Mouse (Mus musculus): Measurements from ENCODE around the gene Ifnl3. TPM values are rescaled to one million over a fixed set of nuclear protein-coding genes. Genes with fewer than 3 reads are reported as not detected.
"Not testable (repeated sequence)": the region's sequence is repeated elsewhere in the genome, so short reads cannot be mapped to it uniquely, and the experiment has no call there.

Ifnl3 gene
- not detected in 2 replicates for polyA plus RNA-seq (2015; fragmentation: Nextera tagmentation; extraction: Ambion mirVana)

- H3K9me3 ChIP-seq (replicated peaks); H3K4me2 ChIP-seq; H3K4me1 ChIP-seq (replicated peaks); H3K9ac ChIP-seq; H3K27ac ChIP-seq (replicated peaks); ATAC-seq (ENCODE audit: insufficient read depth); H3K4me3 ChIP-seq (replicated peaks); H3K27me3 ChIP-seq; H3K36me3 ChIP-seq (replicated peaks): not testable (repeated sequence)
- WGBS (ENCODE audit: insufficient replicate concordance) = 59% methylated on average over 5 of the region's 6 CpGs
These were observed at the start of gene Ifnl3 for GRCm38 (mm10) chr7:28522536-28522935. TSS of gene Ifnl3 (plus strand) at chr7:28522836.

- Histone ChIP-seq H3K4me1 (replicated peaks) (no peaks in the 10 kb centered on the region), H3K4me2 (no peak overlapping the region), H3K9me3 (replicated peaks) (no peaks in the 10 kb centered on the region), H3K4me3 (replicated peaks) (no peak overlapping the region), H3K27ac (replicated peaks) (no peak overlapping the region), H3K36me3 (replicated peaks) (no peaks in the 10 kb centered on the region), H3K9ac (no peak overlapping the region), H3K27me3 (no peaks in the 10 kb centered on the region)
- 75% methylated on average over 6 of the region's 6 CpGs for WGBS (ENCODE audit: insufficient replicate concordance)
- no peak for ATAC-seq (ENCODE audit: insufficient read depth)
These were observed 46.4 kb upstream of the Ifnl3 start for GRCm38 (mm10) chr7:28476191-28476590.

GRCm38 (mm10) chr7:28477363-28477762 lies 45.3 kb upstream of the Ifnl3 start:
- ATAC-seq (ENCODE audit: insufficient read depth) = no peak
- Histone ChIP-seq H3K4me1 (replicated peaks) (no peaks in the 10 kb centered on the region), H3K4me3 (replicated peaks) (no peak overlapping the region), H3K36me3 (replicated peaks) (no peaks in the 10 kb centered on the region), H3K9me3 (replicated peaks) (no peaks in the 10 kb centered on the region), H3K9ac (no peak overlapping the region), H3K27me3 (no peaks in the 10 kb centered on the region), H3K27ac (replicated peaks) (no peak overlapping the region), H3K4me2 (no peak overlapping the region)
- 79% methylated on average over 5 of the region's 5 CpGs for WGBS (ENCODE audit: insufficient replicate concordance)

GRCm38 (mm10) chr7:28478854-28479253 lies 43.8 kb upstream of the Ifnl3 start:
- Histone ChIP-seq H3K9me3 (replicated peaks) (no peaks in the 10 kb centered on the region), H3K4me2 (no peak overlapping the region), H3K27me3 (no peaks in the 10 kb centered on the region), H3K4me1 (replicated peaks) (no peaks in the 10 kb centered on the region), H3K27ac (replicated peaks) (no peak overlapping the region), H3K9ac (no peak overlapping the region), H3K4me3 (replicated peaks) (no peak overlapping the region), H3K36me3 (replicated peaks) (no peaks in the 10 kb centered on the region)
- no peak for ATAC-seq (ENCODE audit: insufficient read depth)
- 7% methylated on average over 8 of the region's 8 CpGs for WGBS (ENCODE audit: insufficient replicate concordance)

- H3K4me1 ChIP-seq (replicated peaks) = no peaks in the 10 kb centered on the region
- 75% methylated on average over 11 of the region's 11 CpGs for WGBS (ENCODE audit: insufficient replicate concordance)
- H3K4me3 ChIP-seq (replicated peaks) = no peak overlapping the region
- no peak overlapping the region for H3K27ac ChIP-seq (replicated peaks)
- no peak overlapping the region for H3K9ac ChIP-seq
- no peak overlapping the region for H3K4me2 ChIP-seq
- peaks cover 7% of the 10 kb centered on the region; the same call in 1 of the 2 replicates for H3K27me3 ChIP-seq
- no peaks in the 10 kb centered on the region for H3K36me3 ChIP-seq (replicated peaks)
- H3K9me3 ChIP-seq (replicated peaks) = no peaks in the 10 kb centered on the region
- ATAC-seq (ENCODE audit: insufficient read depth) = no peak
These were observed 39.8 kb upstream of the Ifnl3 start for GRCm38 (mm10) chr7:28482854-28483253.

GRCm38 (mm10) chr7:28484192-28484591 lies 38.4 kb upstream of the Ifnl3 start:
- no peaks in the 10 kb centered on the region for H3K36me3 ChIP-seq (replicated peaks)
- 0 out of 2 replicates have a peak, but pooled peaks cover 2% of the 10 kb centered on the region for H3K4me1 ChIP-seq (replicated peaks)
- no peak overlapping the region for H3K4me3 ChIP-seq (replicated peaks)
- no peak overlapping the region for H3K9ac ChIP-seq
- no peak overlapping the region for H3K4me2 ChIP-seq
- H3K9me3 ChIP-seq (replicated peaks) = no peaks in the 10 kb centered on the region
- 30% methylated on average over 4 of the region's 4 CpGs for WGBS (ENCODE audit: insufficient replicate concordance)
- H3K27ac ChIP-seq (replicated peaks) = no peak overlapping the region
- ATAC-seq (ENCODE audit: insufficient read depth) = no peak
- peaks cover 16% of the 10 kb centered on the region for H3K27me3 ChIP-seq

- H3K4me3 ChIP-seq (replicated peaks) = no peak overlapping the region
- no peak overlapping the region for H3K9ac ChIP-seq
- peaks cover 16% of the 10 kb centered on the region for H3K27me3 ChIP-seq
- no peaks in the 10 kb centered on the region for H3K9me3 ChIP-seq (replicated peaks)
- peaks cover 2% of the 10 kb centered on the region; the same call in 1 of the 2 replicates for H3K4me1 ChIP-seq (replicated peaks)
- peak overlapping the region; percentile 23; the same call in 1 of the 2 replicates for H3K4me2 ChIP-seq
- 8% methylated on average over 16 of the region's 16 CpGs for WGBS (ENCODE audit: insufficient replicate concordance)
- no peak overlapping the region for H3K27ac ChIP-seq (replicated peaks)
- no peak for ATAC-seq (ENCODE audit: insufficient read depth)
- no peaks in the 10 kb centered on the region for H3K36me3 ChIP-seq (replicated peaks)
These were observed 34.6 kb upstream of the Ifnl3 start for GRCm38 (mm10) chr7:28488030-28488491.

- no peaks in the 10 kb centered on the region for H3K36me3 ChIP-seq (replicated peaks)
- H3K4me3 ChIP-seq (replicated peaks) = no peak overlapping the region
- 6% methylated on average over 10 of the region's 10 CpGs for WGBS (ENCODE audit: insufficient replicate concordance)
These were observed 32.2 kb upstream of the Ifnl3 start for GRCm38 (mm10) chr7:28490410-28490809.

GRCm38 (mm10) chr7:28490903-28491302 lies 31.7 kb upstream of the Ifnl3 start:
- Histone ChIP-seq H3K9me3 (replicated peaks) (no peaks in the 10 kb centered on the region), H3K36me3 (replicated peaks) (no peaks in the 10 kb centered on the region), H3K4me3 (replicated peaks) (no peak overlapping the region), H3K27me3 (peaks cover 16% of the 10 kb centered on the region), H3K4me1 (replicated peaks) (peaks cover 2% of the 10 kb centered on the region; the same call in 1 of the 2 replicates), H3K9ac (no peak overlapping the region), H3K27ac (replicated peaks) (no peak overlapping the region), H3K4me2 (peak overlapping the region; percentile 35; the same call in 1 of the 2 replicates)
- no peak for ATAC-seq (ENCODE audit: insufficient read depth)
- WGBS (ENCODE audit: insufficient replicate concordance) = 32% methylated on average over 14 of the region's 14 CpGs

More at GRCm38 (mm10) chr7:28490410-28490809, 32.2 kb upstream of the Ifnl3 start:
- Histone ChIP-seq H3K4me2 (peak overlapping the region; percentile 35; the same call in 1 of the 2 replicates), H3K9me3 (replicated peaks) (no peaks in the 10 kb centered on the region), H3K27me3 (peaks cover 16% of the 10 kb centered on the region), H3K4me1 (replicated peaks) (peaks cover 2% of the 10 kb centered on the region; the same call in 1 of the 2 replicates), H3K9ac (no peak overlapping the region), H3K27ac (replicated peaks) (no peak overlapping the region)
- ATAC-seq (ENCODE audit: insufficient read depth) = 0 out of 2 replicates have a peak, but pooled peaks have one; percentile 31

- no peak overlapping the region for H3K4me3 ChIP-seq (replicated peaks)
- no peaks in the 10 kb centered on the region for H3K36me3 ChIP-seq (replicated peaks)
- no peak for ATAC-seq (ENCODE audit: insufficient read depth)
- 69% methylated on average over 8 of the region's 8 CpGs for WGBS (ENCODE audit: insufficient replicate concordance)
- peaks cover 14% of the 10 kb centered on the region for H3K27me3 ChIP-seq
- no peaks in the 10 kb centered on the region for H3K9me3 ChIP-seq (replicated peaks)
- H3K9ac ChIP-seq = no peak overlapping the region
- H3K27ac ChIP-seq (replicated peaks) = no peak overlapping the region
- H3K4me2 ChIP-seq = no peak overlapping the region
- peaks cover 2% of the 10 kb centered on the region; the same call in 1 of the 2 replicates for H3K4me1 ChIP-seq (replicated peaks)
These were observed 30.3 kb upstream of the Ifnl3 start for GRCm38 (mm10) chr7:28492310-28492709.

GRCm38 (mm10) chr7:28495426-28495825 lies 27.2 kb upstream of the Ifnl3 start:
- Histone ChIP-seq H3K4me2 (no peak overlapping the region), H3K27ac (replicated peaks) (no peak overlapping the region), H3K9me3 (replicated peaks) (no peaks in the 10 kb centered on the region), H3K9ac (no peak overlapping the region), H3K4me1 (replicated peaks) (no peaks in the 10 kb centered on the region; the same call in 1 of the 2 replicates), H3K27me3 (no peaks in the 10 kb centered on the region), H3K36me3 (replicated peaks) (no peaks in the 10 kb centered on the region), H3K4me3 (replicated peaks) (no peak overlapping the region)
- no peak for ATAC-seq (ENCODE audit: insufficient read depth)
- WGBS (ENCODE audit: insufficient replicate concordance) = 60% methylated on average over 11 of the region's 11 CpGs

- no peak overlapping the region for H3K4me2 ChIP-seq
- ATAC-seq (ENCODE audit: insufficient read depth) = no peak
- H3K36me3 ChIP-seq (replicated peaks) = no peaks in the 10 kb centered on the region
- H3K9ac ChIP-seq = no peak overlapping the region
- WGBS (ENCODE audit: insufficient replicate concordance) = 1% methylated on average over 5 of the region's 5 CpGs
- H3K27ac ChIP-seq (replicated peaks) = no peak overlapping the region
- no peaks in the 10 kb centered on the region for H3K4me1 ChIP-seq (replicated peaks)
- no peak overlapping the region for H3K4me3 ChIP-seq (replicated peaks)
- no peaks in the 10 kb centered on the region for H3K9me3 ChIP-seq (replicated peaks)
- H3K27me3 ChIP-seq = no peaks in the 10 kb centered on the region; the same call in 1 of the 2 replicates
These were observed 17.1 kb upstream of the Ifnl3 start for GRCm38 (mm10) chr7:28505585-28505984.

Measured in liver, embryonic 15.5 days (tissue).